Mouse (Mus musculus) heart, embryonic 12.5 days (tissue): Measurements from ENCODE around the gene Pom121l2. TPM values are rescaled to one million over a fixed set of nuclear protein-coding genes. Genes with fewer than 3 reads are reported as not detected.

ENCODE experiments used
- ATAC-seq: fragments of 200-750 bp; cut with Nextera tagmentation; 2 replicates; pipeline ENCODE4 v1.8.0; 2017; ENCODE audit warnings: moderate TSS enrichment, moderate library complexity; ENCODE audit not compliant: insufficient number of reproducible peaks, low FRiP score
- H3K27ac ChIP-seq: fragments of 300-500 bp; sonication (generic); 2 replicates; pipeline ENCODE4 v1.5.1; 2016; ENCODE audit warnings: mild to moderate bottlenecking, moderate library complexity; ENCODE audit not compliant: poor library complexity, severe bottlenecking
- H3K27me3 ChIP-seq: fragments of 300-500 bp; sonication (generic); replicated peaks from 2 replicates; pipeline ENCODE4 v1.6.1; 2016; ENCODE audit warnings: mild to moderate bottlenecking, moderate library complexity
- H3K36me3 ChIP-seq: fragments of 300-500 bp; sonication (generic); 2 replicates; pipeline ENCODE4 v1.6.1; 2016; ENCODE audit warnings: mild to moderate bottlenecking, moderate library complexity
- H3K4me1 ChIP-seq: fragments of 300-500 bp; sonication (generic); replicated peaks from 2 replicates; pipeline ENCODE4 v1.6.1; 2016; ENCODE audit warnings: mild to moderate bottlenecking
- H3K4me2 ChIP-seq: fragments of 300-500 bp; sonication (generic); 2 replicates; pipeline ENCODE4 v1.6.1; 2016; ENCODE audit warnings: mild to moderate bottlenecking, moderate library complexity
- H3K4me3 ChIP-seq: fragments of 300-500 bp; sonication (generic); 2 replicates; pipeline ENCODE4 v1.5.1; 2016; ENCODE audit warnings: mild to moderate bottlenecking
- H3K9ac ChIP-seq: fragments of 300-500 bp; sonication (generic); 2 replicates; pipeline ENCODE4 v1.6.1; 2016; ENCODE audit warnings: mild to moderate bottlenecking, moderate library complexity
- H3K9me3 ChIP-seq: fragments of 300-500 bp; sonication (generic); replicated peaks from 2 replicates; pipeline ENCODE4 v1.6.1; 2016; ENCODE audit warnings: mild to moderate bottlenecking, moderate library complexity
- WGBS: fragments of 180-500 bp; shearing (Covaris S2); methylation state at CpG from one replicate; pipeline ENCODE4 v1.1.7; 2016; 5-methylcytosine and 5-hydroxymethylcytosine counted together
- polyA plus RNA-seq: library from polyadenylated mRNA; unstranded; fragments of >200 nt; fragmentation: Nextera tagmentation; extraction: Ambion mirVana; gene quantifications from 2 replicates; pipeline ENCODE4 v1.2.1, GENCODE M21; 2016

Gene Pom121l2
- 0.13 and 0.14 TPM in 2 replicates for polyA plus RNA-seq

GRCm38 (mm10) chr13:21980981-21981802 lies at the start of gene Pom121l2:
Gene Pom121l2, plus strand, starts transcription at chr13:21981194.
- H3K9ac ChIP-seq, result peak within 1 kb of the TSS; percentile 73
- WGBS, result under 1% methylated on average over 58 of the region's 58 CpGs
- peak within 1 kb of the TSS; percentile 94 for H3K4me2 ChIP-seq
- no peaks in the 10 kb centered on the region for H3K9me3 ChIP-seq
- peaks cover 74% of the 10 kb centered on the region for H3K27me3 ChIP-seq
- peak within 1 kb of the TSS; percentile 61 for H3K4me3 ChIP-seq
- no peak within 1 kb of the TSS for H3K27ac ChIP-seq
- peak; percentile 67; the same call in 1 of the 2 replicates for ATAC-seq
- H3K36me3 ChIP-seq, result no peaks in the 10 kb centered on the region
- H3K4me1 ChIP-seq, result peaks cover 7% of the 10 kb centered on the region; the same call in 1 of the 2 replicates

- H3K27me3 ChIP-seq, result no peaks in the 10 kb centered on the region
- H3K4me3 ChIP-seq, result no peak overlapping the region
- H3K9me3 ChIP-seq, result no peaks in the 10 kb centered on the region
- 0 out of 2 replicates have a peak, but pooled peaks cover 4% of the 10 kb centered on the region for H3K4me1 ChIP-seq
- no peak for ATAC-seq
- no peak overlapping the region for H3K9ac ChIP-seq
- H3K36me3 ChIP-seq, result no peaks in the 10 kb centered on the region
- H3K27ac ChIP-seq, result no peak overlapping the region
- peak overlapping the region; percentile 44; the same call in 1 of the 2 replicates for H3K4me2 ChIP-seq
- WGBS, result 49% methylated on average over 6 of the region's 6 CpGs
Observed at GRCm38 (mm10) chr13:21931740-21932139, 49.3 kb upstream of the Pom121l2 start.

- H3K4me1 ChIP-seq, result 0 out of 2 replicates have a peak, but pooled peaks cover 4% of the 10 kb centered on the region
- no peak for ATAC-seq
- no peak overlapping the region for H3K9ac ChIP-seq
- peak overlapping the region; percentile 47; the same call in 1 of the 2 replicates for H3K27ac ChIP-seq
- WGBS, result 6% methylated on average over 28 of the region's 28 CpGs
- no peaks in the 10 kb centered on the region for H3K9me3 ChIP-seq
- H3K4me3 ChIP-seq, result peak overlapping the region; percentile 39
- H3K36me3 ChIP-seq, result no peaks in the 10 kb centered on the region
- H3K27me3 ChIP-seq, result no peaks in the 10 kb centered on the region
- peak overlapping the region; percentile 66 for H3K4me2 ChIP-seq
Observed at GRCm38 (mm10) chr13:21933626-21934548, 47.1 kb upstream of the Pom121l2 start.

- no peaks in the 10 kb centered on the region for H3K9me3 ChIP-seq
- no peak overlapping the region for H3K27ac ChIP-seq
- H3K4me3 ChIP-seq, result no peak overlapping the region
- H3K27me3 ChIP-seq, result no peaks in the 10 kb centered on the region
- no peak overlapping the region for H3K4me2 ChIP-seq
- WGBS, result 11% methylated on average over 17 of the region's 17 CpGs
- H3K36me3 ChIP-seq, result no peaks in the 10 kb centered on the region
- 0 out of 2 replicates have a peak, but pooled peaks cover 4% of the 10 kb centered on the region for H3K4me1 ChIP-seq
- ATAC-seq, result no peak
- no peak overlapping the region for H3K9ac ChIP-seq
Observed at GRCm38 (mm10) chr13:21934982-21935791, 45.8 kb upstream of the Pom121l2 start.

DNA sequence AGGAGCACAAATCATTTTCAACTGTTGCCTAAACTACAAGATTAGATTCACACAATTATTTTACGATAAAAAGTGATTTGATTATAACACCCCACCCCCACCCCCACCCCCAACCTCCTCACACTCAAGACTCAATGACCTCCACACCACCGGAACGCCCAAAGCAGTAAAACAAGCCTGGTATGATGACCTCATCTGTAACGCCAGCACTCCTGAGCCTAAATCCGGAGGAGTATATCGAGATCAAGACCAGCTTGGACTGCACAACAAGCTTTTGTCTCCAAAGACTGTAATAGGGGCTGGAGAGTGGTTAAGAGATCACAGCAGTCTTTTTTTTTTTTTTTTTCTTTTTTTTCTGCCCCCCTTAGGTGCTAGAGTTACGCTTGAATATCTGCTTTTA lies 45.2 kb upstream of the Pom121l2 start:
- Histone ChIP-seq H3K4me2 (peak overlapping the region; percentile 50), H3K9ac (no peak overlapping the region), H3K36me3 (no peaks in the 10 kb centered on the region), H3K4me3 (peak overlapping the region; percentile 46), H3K4me1 (0 out of 2 replicates have a peak, but pooled peaks cover 4% of the 10 kb centered on the region), H3K9me3 (no peaks in the 10 kb centered on the region), H3K27ac (no peak overlapping the region), H3K27me3 (no peaks in the 10 kb centered on the region)
- WGBS, result 4% methylated on average over 7 of the region's 7 CpGs
- no peak for ATAC-seq

GRCm38 (mm10) chr13:21936968-21937367 lies 44.0 kb upstream of the Pom121l2 start:
- Histone ChIP-seq H3K27me3 (no peaks in the 10 kb centered on the region), H3K4me1 (0 out of 2 replicates have a peak, but pooled peaks cover 4% of the 10 kb centered on the region), H3K9me3 (no peaks in the 10 kb centered on the region), H3K9ac (0 out of 2 replicates have a peak overlapping the region, but pooled peaks have one; percentile 35), H3K27ac (no peak overlapping the region), H3K4me2 (peak overlapping the region; percentile 61), H3K4me3 (peak overlapping the region; percentile 46), H3K36me3 (no peaks in the 10 kb centered on the region)
- WGBS, result 2% methylated on average over 17 of the region's 17 CpGs
- ATAC-seq, result peak; percentile 67

GRCm38 (mm10) chr13:21940213-21940612 lies 40.8 kb upstream of the Pom121l2 start:
- no peak overlapping the region for H3K27ac ChIP-seq
- WGBS, result under 1% methylated on average over 19 of the region's 19 CpGs

GRCm38 (mm10) chr13:21940811-21941321 lies 40.1 kb upstream of the Pom121l2 start:
- Histone ChIP-seq H3K27me3 (no peaks in the 10 kb centered on the region), H3K9ac (peak overlapping the region; percentile 64), H3K27ac (no peak overlapping the region), H3K4me3 (peak overlapping the region; percentile 57), H3K4me2 (peak overlapping the region; percentile 73), H3K9me3 (no peaks in the 10 kb centered on the region), H3K36me3 (no peaks in the 10 kb centered on the region), H3K4me1 (no peaks in the 10 kb centered on the region)
- no peak for ATAC-seq
- under 1% methylated on average over 16 of the region's 16 CpGs for WGBS

More at GRCm38 (mm10) chr13:21940213-21940612, 40.8 kb upstream of the Pom121l2 start:
- Histone ChIP-seq H3K9ac (0 out of 2 replicates have a peak overlapping the region, but pooled peaks have one; percentile 51), H3K4me2 (peak overlapping the region; percentile 73), H3K36me3 (no peaks in the 10 kb centered on the region), H3K27me3 (no peaks in the 10 kb centered on the region), H3K4me3 (peak overlapping the region; percentile 57), H3K4me1 (no peaks in the 10 kb centered on the region), H3K9me3 (no peaks in the 10 kb centered on the region)
- peak; percentile 84 for ATAC-seq

- 0 out of 2 replicates have a peak, but pooled peaks cover under 1% of the 10 kb centered on the region for H3K36me3 ChIP-seq
- 0 out of 2 replicates have a peak, but pooled peaks cover 4% of the 10 kb centered on the region for H3K4me1 ChIP-seq
- H3K9me3 ChIP-seq, result no peaks in the 10 kb centered on the region
- H3K9ac ChIP-seq, result no peak overlapping the region
- H3K27ac ChIP-seq, result no peak overlapping the region
- H3K4me3 ChIP-seq, result no peak overlapping the region
- H3K4me2 ChIP-seq, result no peak overlapping the region
- H3K27me3 ChIP-seq, result no peaks in the 10 kb centered on the region
- 76% methylated on average over 1 of the region's 1 CpGs for WGBS
- ATAC-seq, result no peak
Observed at GRCm38 (mm10) chr13:21943644-21944043, 37.4 kb upstream of the Pom121l2 start.

GRCm38 (mm10) chr13:21944592-21944925 lies 36.4 kb upstream of the Pom121l2 start:
- Histone ChIP-seq H3K9ac (peak overlapping the region; percentile 85), H3K36me3 (peaks cover 8% of the 10 kb centered on the region), H3K9me3 (no peaks in the 10 kb centered on the region), H3K4me2 (peak overlapping the region; percentile 79), H3K27me3 (no peaks in the 10 kb centered on the region), H3K4me3 (peak overlapping the region; percentile 85), H3K4me1 (0 out of 2 replicates have a peak, but pooled peaks cover 4% of the 10 kb centered on the region), H3K27ac (no peak overlapping the region)
- peak; percentile 40 for ATAC-seq
- under 1% methylated on average over 7 of the region's 7 CpGs for WGBS
